Mouse (Mus musculus) ES-E14 (cell line): ENCODE results near the gene Cd82.

Source experiments
- CHD2 ChIP-seq: IDR thresholded peaks from 2 replicates; pipeline ENCODE4 v1.6.1; 2014; ENCODE audit warnings: mild to moderate bottlenecking, low read depth, low read length, inconsistent platforms
- ZC3H11A ChIP-seq: IDR thresholded peaks from 2 replicates; pipeline ENCODE4 v1.6.1; 2012; ENCODE audit warnings: low read depth, mild to moderate bottlenecking, inconsistent platforms, low read length, borderline replicate concordance
- ZNF384 ChIP-seq: IDR thresholded peaks from 2 replicates; pipeline ENCODE4 v1.6.1; 2012; ENCODE audit warnings: low read depth, low read length, inconsistent platforms

GRCm38 (mm10) chr2:93404169-93404568, 58.8 kb downstream of the Cd82 start:
- no peak for TF ChIP-seq CHD2
- no peak for TF ChIP-seq ZNF384
- TF ChIP-seq ZC3H11A: no peak
